Comparison of ENCODE assay signal across 27 mouse cellular contexts in genomic region chr10:13534751-13535150, GRCm38 (mm10). TPM values are rescaled to one million over a fixed set of nuclear protein-coding genes. Genes with fewer than 3 reads are reported as not detected.
DNase-seq lines count a peak whose midpoint lies in the region; ATAC-seq lines count a peak whose summit lies in the region.
"Had no signal": no experiment of that assay in that cellular context is flagged by ENCODE, and none has a peak within 500 bp of the region (broad histone marks: within the 10 kb centered on the region; RNA-seq: fewer than 3 reads in every experiment).

No protein-coding gene starts in this region.

- 35% methylated on average over 3 of the region's 3 CpGs for WGBS in heart, embryonic 10.5 days
- 9% methylated on average over 3 of the region's 3 CpGs for WGBS in heart, embryonic 14.5 days

- H3K36me3 ChIP-seq in heart, embryonic 10.5 days = peaks cover 44% of the 10 kb centered on the region
- peaks cover 51% of the 10 kb centered on the region for H3K36me3 ChIP-seq in heart, embryonic 14.5 days (ENCODE audit: control insufficient read depth, insufficient read depth, low read length)

- H3K27me3 ChIP-seq in heart, embryonic 10.5 days (ENCODE audit: insufficient read depth, poor library complexity, severe bottlenecking) = no peaks in the 10 kb centered on the region
- no peaks in the 10 kb centered on the region for H3K27me3 ChIP-seq in heart, embryonic 14.5 days (ENCODE audit: control insufficient read depth, insufficient read depth, low read length)
- H3K27me3 ChIP-seq: embryonic facial prominence, embryonic 12.5 days; forebrain, embryonic 15.5 days; midbrain, embryonic 15.5 days; neural tube, embryonic 15.5 days; Patski had no signal

- no peak overlapping the region for H3K4me3 ChIP-seq in heart, embryonic 10.5 days
- H3K4me3 ChIP-seq in heart, embryonic 14.5 days (ENCODE audit: control insufficient read depth in 1 of 2, insufficient read depth in 1 of 2, low read depth in 1 of 2, low read length in 2 of 2) = no peak overlapping the region
- H3K4me3 ChIP-seq: embryonic facial prominence, embryonic 12.5 days; forebrain, embryonic 15.5 days; midbrain, embryonic 10.5 days; midbrain, embryonic 15.5 days; neural tube, embryonic 15.5 days had no signal

- peak; percentile 90 for DNase-seq in heart, adult 11 months
- DNase-seq in heart, embryonic 10.5 days (ENCODE audit: low spot score) = no peak
- peak; percentile 28 for DNase-seq in heart, adult 8-10 months (ENCODE audit: low spot score)
- DNase-seq in heart, postnatal 14 days = peak; percentile 22 to 49
- no peak for DNase-seq in adrenal gland, postnatal 36 days
- no peak for DNase-seq in gastrocnemius, postnatal 36 days
- DNase-seq in right cerebral cortex, postnatal 4 days = no peak
- DNase-seq: adrenal gland, postnatal 25 days; cerebellum, adult 18-20 months; cerebellum, postnatal 36 days; embryo, embryonic 11 days; gastrocnemius, postnatal 25 days; kidney, adult 18-20 months; liver; lung, adult 2 months; thymus, adult 2 months; thymus, postnatal 36 days had no signal

- no peaks in the 10 kb centered on the region for H3K4me1 ChIP-seq in heart, embryonic 10.5 days
- H3K4me1 ChIP-seq in heart, embryonic 14.5 days (ENCODE audit: control insufficient read depth in 2 of 2, insufficient read depth in 2 of 2, low read length in 2 of 2) = peaks cover 0 to 9% of the 10 kb centered on the region in 2 experiments; a peak in 2 of 4 replicates
- H3K4me1 ChIP-seq: embryonic facial prominence, embryonic 12.5 days; forebrain, embryonic 15.5 days; midbrain, embryonic 10.5 days; midbrain, embryonic 15.5 days; neural tube, embryonic 15.5 days had no signal

- H3K9ac ChIP-seq in heart, embryonic 14.5 days (ENCODE audit: low read length) = no peak overlapping the region
- H3K9ac ChIP-seq: embryonic facial prominence, embryonic 12.5 days; forebrain, embryonic 15.5 days; liver, embryonic 14.5 days; midbrain, embryonic 15.5 days; neural tube, embryonic 15.5 days had no signal

- H3K4me2 ChIP-seq in heart, embryonic 14.5 days (ENCODE audit: low read length) = no peak overlapping the region
- H3K4me2 ChIP-seq: embryonic facial prominence, embryonic 12.5 days; forebrain, embryonic 15.5 days; midbrain, embryonic 15.5 days; neural tube, embryonic 15.5 days had no signal

- intact Hi-C loops in heart, postnatal 14 days (cut with DNase I) = no loop called here
- intact Hi-C loops in gastrocnemius, postnatal 36 days (cut with DNase I) = no loop called here

- no peaks in the 10 kb centered on the region for H3K9me3 ChIP-seq in heart, embryonic 10.5 days
- H3K9me3 ChIP-seq in heart, embryonic 14.5 days (ENCODE audit: control insufficient read depth, low read length) = no peaks in the 10 kb centered on the region
- H3K9me3 ChIP-seq: embryonic facial prominence, embryonic 12.5 days; forebrain, embryonic 15.5 days; midbrain, embryonic 10.5 days; midbrain, embryonic 15.5 days; neural tube, embryonic 15.5 days had no signal

- H3K27ac ChIP-seq in heart, embryonic 10.5 days = no peak overlapping the region
- H3K27ac ChIP-seq in heart, embryonic 14.5 days (replicated peaks in 1 of 2; ENCODE audit: control insufficient read depth in 1 of 2, insufficient read depth in 1 of 2, low read depth in 2 of 2, low read length in 2 of 2) = peak overlapping the region in 1 of 2 experiments; percentile 39; a peak in 2 of 4 replicates
- H3K27ac ChIP-seq: embryonic facial prominence, embryonic 12.5 days; forebrain, embryonic 15.5 days; kidney, postnatal 0 days; liver, embryonic 14.5 days; midbrain, embryonic 10.5 days; midbrain, embryonic 15.5 days; neural tube, embryonic 15.5 days had no signal

- ATAC-seq in heart, embryonic 14.5 days (ENCODE audit: insufficient number of reproducible peaks, insufficient read depth, low FRiP score, low read depth) = peak; percentile 81; the same call in 1 of the 2 replicates
- ATAC-seq: forebrain, embryonic 15.5 days; hindbrain, embryonic 16.5 days; midbrain, embryonic 15.5 days; Patski had no signal

RNA-seq across cellular contexts. Expression of gene Adat2, which starts 17.9 kb away (rescaled TPM):
- 3.8 and 4.7 TPM in 2 replicates for polyA plus RNA-seq in heart, embryonic 10.5 days (2016; fragmentation: Nextera tagmentation; extraction: Ambion mirVana)
- 1 to 10 TPM; 2.4 to 3.5 (median 2.9) TPM for total RNA-seq in heart, adult 8-10 months (2022)
- 4.1 TPM in 2 replicates for polyA plus RNA-seq in heart, embryonic 14.5 days (2014; fragmentation: Nextera tagmentation; extraction: Ambion mirVana)
- 1 to 10 TPM; 2.3 to 2.6 TPM for total RNA-seq in heart, postnatal 14 days (2021)
- 1 to 10 TPM; 3.0 to 4.1 TPM for total RNA-seq in adrenal gland, postnatal 36 days (2021)
- total RNA-seq in gastrocnemius, postnatal 36 days (2021) = 1 to 10 TPM; 2.9 to 3.5 TPM

RNA-seq across cellular contexts. Expression of gene Pex3, which starts 18.2 kb away (rescaled TPM):
- polyA plus RNA-seq in heart, embryonic 10.5 days (2016; fragmentation: Nextera tagmentation; extraction: Ambion mirVana) = 17.5 and 18.7 TPM in 2 replicates
- 10 to 100 TPM; 17.3 to 24.1 (median 22.1) TPM for total RNA-seq in heart, adult 8-10 months (2022)
- polyA plus RNA-seq in heart, embryonic 14.5 days (2014; fragmentation: Nextera tagmentation; extraction: Ambion mirVana) = 26.2 and 28.2 TPM in 2 replicates
- 10 to 100 TPM; 16.5 to 19.2 TPM for total RNA-seq in heart, postnatal 14 days (2021)
- total RNA-seq in adrenal gland, postnatal 36 days (2021) = 10 to 100 TPM; 30.1 to 38.4 TPM
- 1 to 10 TPM; 8.0 to 9.7 TPM for total RNA-seq in gastrocnemius, postnatal 36 days (2021)

RNA-seq across cellular contexts. Expression of gene Fuca2, which starts 35.4 kb away (rescaled TPM):
- 41.2 and 51.9 TPM in 2 replicates for polyA plus RNA-seq in heart, embryonic 10.5 days (2016; fragmentation: Nextera tagmentation; extraction: Ambion mirVana)
- 100 to 1,000 TPM; 164 to 196 (median 181) TPM for total RNA-seq in heart, adult 8-10 months (2022)
- 87.8 and 103 TPM in 2 replicates for polyA plus RNA-seq in heart, embryonic 14.5 days (2014; fragmentation: Nextera tagmentation; extraction: Ambion mirVana)
- total RNA-seq in heart, postnatal 14 days (2021) = 100 to 1,000 TPM; 327 to 370 TPM
- total RNA-seq in adrenal gland, postnatal 36 days (2021) = 10 to 100 TPM; 17.9 to 19.3 TPM
- total RNA-seq in gastrocnemius, postnatal 36 days (2021) = 10 to 100 TPM; 10.8 TPM

Comparison
In these comparisons a context has a peak if more than half of its experiments do, and no peak if none do; other contexts are left out.
1. DNase-seq: peak in heart, adult 11 months (single experiment), heart, adult 8-10 months (single experiment) and heart, postnatal 14 days (2 of 2); none in heart, embryonic 10.5 days (single experiment), adrenal gland, postnatal 36 days (0 of 2), gastrocnemius, postnatal 36 days (0 of 2) and right cerebral cortex, postnatal 4 days (single experiment).
2. RNA of gene Fuca2, which starts 35.4 kb away (total RNA-seq): 327 to 370 TPM in heart, postnatal 14 days and 164 to 196 TPM in heart, adult 8-10 months; 17.9 to 19.3 TPM in adrenal gland, postnatal 36 days and 10.8 TPM in gastrocnemius, postnatal 36 days; every median in the first group is over 4 times any median in the second.